10 mouse cellular contexts compared by ENCODE assay signal in the genomic region with DNA sequence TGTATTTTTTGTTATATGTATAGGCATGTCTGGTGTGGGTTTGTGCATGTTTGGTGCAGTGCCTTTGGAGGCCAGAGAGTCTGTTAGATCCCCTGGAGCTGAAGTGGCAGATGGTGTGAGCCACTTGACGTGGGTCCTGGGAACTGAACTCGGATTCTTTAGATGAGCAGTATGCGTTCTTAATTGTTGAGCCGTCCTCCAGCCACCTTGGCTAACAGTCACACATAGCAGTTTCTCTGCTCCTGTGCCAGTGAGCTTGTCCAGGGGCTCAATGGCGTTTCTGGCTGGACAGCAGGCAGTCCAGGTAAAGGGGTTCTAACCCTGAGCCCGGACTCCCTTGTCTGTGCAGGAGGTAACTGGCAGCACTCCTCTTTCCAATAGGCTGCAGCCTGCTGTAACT. TPM values are rescaled to one million over a fixed set of nuclear protein-coding genes. Genes with fewer than 3 reads are reported as not detected.
DNase-seq lines count a peak whose midpoint lies in the region; ATAC-seq and TF ChIP-seq lines count a peak whose summit lies in the region.
"Had no signal": no experiment of that assay in that cellular context is flagged by ENCODE, and none has a peak within 500 bp of the region (broad histone marks: within the 10 kb centered on the region; RNA-seq: fewer than 3 reads in every experiment).

No protein-coding gene starts in this region.

- H3K36me3 ChIP-seq in megakaryocyte, embryonic 14.5 days (replicated peaks; ENCODE audit: low read length), result peaks cover 92% of the 10 kb centered on the region
- peaks cover 67% of the 10 kb centered on the region for H3K36me3 ChIP-seq in liver, embryonic 13.5 days

- peak overlapping the region; percentile 34; the same call in 1 of the 2 replicates for H3K9ac ChIP-seq in liver, embryonic 13.5 days

- 68% methylated on average over 6 of the region's 6 CpGs for WGBS in liver, embryonic 13.5 days (ENCODE audit: insufficient replicate concordance)

- no peaks in the 10 kb centered on the region for H3K9me3 ChIP-seq in megakaryocyte, embryonic 14.5 days
- H3K9me3 ChIP-seq in liver, embryonic 13.5 days (replicated peaks), result no peaks in the 10 kb centered on the region

- H3K27me3 ChIP-seq in megakaryocyte, embryonic 14.5 days (replicated peaks), result no peaks in the 10 kb centered on the region
- H3K27me3 ChIP-seq in liver, embryonic 13.5 days, result no peaks in the 10 kb centered on the region

- peaks cover 65% of the 10 kb centered on the region for H3K4me1 ChIP-seq in megakaryocyte, embryonic 14.5 days
- peaks cover 27% of the 10 kb centered on the region for H3K4me1 ChIP-seq in liver, embryonic 13.5 days (replicated peaks)

- no peak for ATAC-seq in megakaryocyte, adult 5-6 weeks (ENCODE audit: poor library complexity, severe bottlenecking)
- no peak for ATAC-seq in liver, embryonic 13.5 days (ENCODE audit: low read depth)

- H3K27ac ChIP-seq in gastrocnemius, adult 2 months, result peak overlapping the region; percentile 80
- H3K27ac ChIP-seq in liver, embryonic 13.5 days, result peak overlapping the region; percentile 20; the same call in 1 of the 2 replicates

- no peak for TF ChIP-seq CTCF in gastrocnemius, adult 2 months (IDR thresholded peaks at IDR 0.05)

- intact Hi-C loops in gastrocnemius, adult 2 months (cut with DNase I), result loop anchor here (1.0 to 2.0 kb wide), 3 partner anchors 31 to 250 kb away; a partner anchor contains a TSS
- intact Hi-C loops in gastrocnemius, postnatal 36 days (cut with DNase I), result loop anchor here (1.0 to 5.0 kb wide), 2 partner anchors 31 to 42 kb away; a partner anchor contains a TSS
- intact Hi-C loops in left cerebral cortex, postnatal 10 days (cut with DNase I), result loop anchor here (2.0 kb wide), 1 partner anchor 30 kb away; a partner anchor contains a TSS

- 0 out of 2 replicates have a peak overlapping the region, but pooled peaks have one; percentile 0 for H3K4me3 ChIP-seq in gastrocnemius, adult 2 months
- peak overlapping the region; percentile 44 for H3K4me3 ChIP-seq in megakaryocyte, embryonic 14.5 days (replicated peaks)
- no peak overlapping the region for H3K4me3 ChIP-seq in liver, embryonic 13.5 days (replicated peaks)

- no peak overlapping the region for H3K4me2 ChIP-seq in liver, embryonic 13.5 days

- DNase-seq in gastrocnemius, adult 2 months, result no peak
- no peak for DNase-seq in gastrocnemius, postnatal 36 days
- no peak for DNase-seq in liver, embryonic 13.5 days
- no peak for DNase-seq in right cerebral cortex, adult 18-20 months
- no peak for DNase-seq in left cerebral cortex, postnatal 10 days (ENCODE audit: extremely low spot score in 1 of 2, low spot score in 2 of 2)
- DNase-seq in cerebellum, postnatal 10 days, result no peak

RNA-seq across cellular contexts. Expression of a gene that starts 20.4 kb away (rescaled TPM):
- total RNA-seq in gastrocnemius, adult 2 months (2021), result 10 to 100 TPM; 20.7 to 26.3 TPM
- 10 to 100 TPM; 16.1 to 21.6 TPM for total RNA-seq in gastrocnemius, postnatal 36 days (2021)
- 60.2 and 90.5 TPM in 2 replicates for polyA plus RNA-seq in megakaryocyte, embryonic 14.5 days (2012; ENCODE audit: insufficient read depth, low replicate concordance)
- total RNA-seq in megakaryocyte, adult 5-6 weeks (2015), result 21.9 and 22.5 TPM in 2 replicates
- total RNA-seq in megakaryocyte, adult 5-6 weeks (2017), result 15.2 and 17.8 TPM in 2 replicates
- 10.4 and 12.1 TPM in 2 replicates for polyA plus RNA-seq in liver, embryonic 13.5 days (2015; fragmentation: Nextera tagmentation; extraction: Ambion mirVana)
- 10 to 100 TPM; 25.2 to 27.6 TPM for total RNA-seq in left cerebral cortex, postnatal 10 days (2021)

RNA-seq across cellular contexts. Expression of a gene that starts 29.9 kb away (rescaled TPM):
- total RNA-seq in gastrocnemius, adult 2 months (2021), result not detected
- under 1 TPM in 1 of 2 experiments, not detected in 1; 0.59 TPM for total RNA-seq in gastrocnemius, postnatal 36 days (2021)
- not detected in 2 replicates for polyA plus RNA-seq in megakaryocyte, embryonic 14.5 days (2012; ENCODE audit: insufficient read depth, low replicate concordance)
- 0.78 and 1.5 TPM in 2 replicates for total RNA-seq in megakaryocyte, adult 5-6 weeks (2015)
- total RNA-seq in megakaryocyte, adult 5-6 weeks (2017), result 0.57 and 0.59 TPM in 2 replicates
- 0.08 TPM in 1 of 2 replicates, not detected in the other for polyA plus RNA-seq in liver, embryonic 13.5 days (2015; fragmentation: Nextera tagmentation; extraction: Ambion mirVana)
- total RNA-seq in left cerebral cortex, postnatal 10 days (2021), result under 1 TPM in 1 of 2 experiments, not detected in 1; 0.30 TPM

RNA-seq across cellular contexts. Expression of a gene that starts 31.0 kb away (rescaled TPM):
- not detected for total RNA-seq in gastrocnemius, adult 2 months (2021)
- not detected for total RNA-seq in gastrocnemius, postnatal 36 days (2021)
- polyA plus RNA-seq in megakaryocyte, embryonic 14.5 days (2012; ENCODE audit: insufficient read depth, low replicate concordance), result not detected in 2 replicates
- not detected in 2 replicates for total RNA-seq in megakaryocyte, adult 5-6 weeks (2015)
- 0.20 TPM in 1 of 2 replicates, not detected in the other for total RNA-seq in megakaryocyte, adult 5-6 weeks (2017)
- not detected in 2 replicates for polyA plus RNA-seq in liver, embryonic 13.5 days (2015; fragmentation: Nextera tagmentation; extraction: Ambion mirVana)
- total RNA-seq in left cerebral cortex, postnatal 10 days (2021), result not detected
- total RNA-seq: gastrocnemius, adult 8-10 months had no signal
- polyA plus RNA-seq: lung, embryonic 16.5 days had no signal
